Mouse (Mus musculus): ENCODE measurements at regions not wholly inside any gene's neighbourhood (a gene's known extent, or its start where the extent isn't known, plus 50 kb on each side); places are given as distances from the start of the nearest gene placed in this dataset.

- DNase-seq (ENCODE audit: low spot score): no peak
These were observed 479.2 kb upstream of the Atp2b1 start for GRCm38 (mm10) chr10:98434974-98435373.

DNA sequence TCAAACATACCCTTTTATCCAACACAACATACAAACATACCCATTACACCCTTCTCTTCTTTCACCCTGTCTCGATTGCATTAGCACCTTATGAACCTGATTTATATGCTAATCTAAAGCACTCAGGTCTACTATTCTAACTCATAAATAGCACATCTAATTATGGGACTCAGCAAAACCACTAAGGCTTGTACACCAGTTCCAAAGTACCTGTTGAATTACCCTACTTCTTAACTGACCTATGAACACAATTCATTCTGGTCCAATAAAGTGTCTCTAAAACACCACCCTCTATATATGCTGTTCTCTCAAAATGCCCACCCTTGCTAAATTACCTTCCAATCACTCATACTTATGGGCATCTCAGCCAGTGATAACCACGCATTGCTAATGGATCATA is 452.7 kb upstream of the Atp2b1 start:
- no peak for DNase-seq (ENCODE audit: low spot score)

DNA sequence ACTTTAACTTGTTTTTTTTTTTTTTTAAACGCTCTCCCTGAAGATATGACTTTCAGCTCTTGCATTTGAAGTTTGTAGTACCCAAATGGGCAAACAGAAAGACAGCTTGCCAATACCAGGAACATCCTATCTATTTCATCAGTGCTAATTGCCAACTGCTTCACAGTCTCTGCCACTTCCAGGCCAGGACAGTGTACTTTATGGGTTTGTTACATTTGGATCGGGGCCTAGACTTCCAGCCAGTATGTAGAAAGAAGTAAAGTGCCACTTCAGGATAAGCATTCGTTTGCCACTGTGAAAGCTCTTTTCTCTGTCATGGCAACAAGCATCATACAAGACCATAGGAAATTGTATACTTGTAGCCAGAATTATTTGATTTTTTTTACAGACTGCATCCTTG is 439.6 kb upstream of the Atp2b1 start:
- DNase-seq (ENCODE audit: low spot score): no peak

- DNase-seq (ENCODE audit: low spot score): peak; percentile 46
These were observed 428.2 kb upstream of the Atp2b1 start for GRCm38 (mm10) chr10:98485751-98486681.

DNA sequence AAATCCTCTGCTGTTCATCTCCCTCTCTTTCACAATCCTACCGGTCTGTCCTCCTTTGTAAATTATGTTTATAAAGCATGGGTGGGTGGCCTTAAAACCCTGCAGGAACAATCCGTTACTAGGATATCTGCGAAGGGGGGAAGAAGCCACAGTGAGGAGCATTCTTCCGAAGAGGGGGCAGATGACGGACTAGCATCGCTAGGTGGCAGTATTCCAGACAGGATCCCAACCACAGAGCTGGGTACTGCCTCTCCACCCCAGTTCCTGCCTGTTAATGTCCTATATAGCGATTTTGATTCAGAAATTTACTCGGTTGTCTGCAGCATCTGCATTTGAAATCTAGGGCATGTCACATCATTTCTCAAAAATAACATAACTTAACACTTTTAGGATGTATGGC is 419.9 kb upstream of the Atp2b1 start:
- peak; percentile 46 for DNase-seq (ENCODE audit: low spot score)

DNA sequence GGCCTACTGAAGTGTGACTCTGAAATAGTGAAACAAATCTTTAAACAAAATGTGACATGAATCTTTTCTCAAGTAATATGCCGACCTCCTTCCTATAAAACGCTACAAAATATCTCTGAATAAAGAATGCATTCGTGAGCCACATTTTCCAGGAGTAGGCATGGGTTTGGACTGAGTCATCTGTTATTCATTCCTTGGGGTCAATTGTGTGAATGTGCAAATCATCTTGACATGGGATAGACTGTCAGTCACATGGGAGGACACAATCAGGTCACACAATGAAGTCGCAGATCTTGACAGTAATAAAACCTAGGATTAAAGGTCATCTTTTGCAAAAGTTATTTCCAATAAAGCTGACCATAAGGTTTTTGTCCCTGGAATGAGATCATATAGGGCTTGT is 418.0 kb upstream of the Atp2b1 start:
- DNase-seq (ENCODE audit: low spot score): no peak

- no peak for DNase-seq (ENCODE audit: low spot score)
These were observed 413.9 kb upstream of the Atp2b1 start for GRCm38 (mm10) chr10:98500315-98500714.

DNA sequence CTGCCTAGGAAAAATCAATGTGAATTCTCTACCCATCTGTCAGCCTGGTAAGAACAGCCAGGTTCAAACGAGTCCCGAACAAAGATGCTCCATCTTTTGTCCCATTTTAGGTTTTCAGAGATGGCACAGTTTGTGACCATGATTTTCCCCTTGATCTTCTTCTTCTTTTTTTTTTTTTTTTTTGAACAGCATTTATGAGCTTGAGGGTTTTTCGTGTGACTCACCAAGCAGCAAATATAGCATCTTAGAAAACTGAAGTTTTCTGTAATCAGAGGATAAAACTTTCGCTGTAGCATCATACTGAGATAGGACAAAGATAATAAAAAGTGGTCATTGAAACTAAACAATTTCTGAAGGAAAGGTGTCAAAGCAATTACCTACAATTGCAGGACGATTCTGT is 412.6 kb upstream of the Atp2b1 start:
- DNase-seq (ENCODE audit: low spot score): no peak

DNA sequence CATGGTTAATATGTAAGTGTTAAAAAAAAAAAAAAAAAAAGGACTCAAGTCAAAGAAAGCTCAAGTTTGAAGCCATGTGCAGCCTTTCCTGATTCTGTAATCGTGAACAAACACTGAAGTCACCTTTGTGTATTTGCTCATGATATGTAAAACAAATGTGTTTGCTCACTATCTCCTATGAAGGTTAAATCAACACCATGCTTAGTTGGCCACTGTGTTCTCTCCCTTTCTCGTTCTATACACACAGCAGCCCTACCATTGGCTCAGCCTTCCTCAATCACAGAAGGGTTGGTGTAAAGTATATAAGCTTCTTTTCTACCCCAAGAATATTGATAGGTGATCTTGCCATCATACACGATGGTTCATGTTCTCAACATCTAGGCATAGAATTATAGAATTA is 409.7 kb upstream of the Atp2b1 start:
- no peak for DNase-seq (ENCODE audit: low spot score)

GRCm38 (mm10) chr10:98508515-98509143 is 405.6 kb upstream of the Atp2b1 start:
- DNase-seq (ENCODE audit: low spot score): no peak

DNA sequence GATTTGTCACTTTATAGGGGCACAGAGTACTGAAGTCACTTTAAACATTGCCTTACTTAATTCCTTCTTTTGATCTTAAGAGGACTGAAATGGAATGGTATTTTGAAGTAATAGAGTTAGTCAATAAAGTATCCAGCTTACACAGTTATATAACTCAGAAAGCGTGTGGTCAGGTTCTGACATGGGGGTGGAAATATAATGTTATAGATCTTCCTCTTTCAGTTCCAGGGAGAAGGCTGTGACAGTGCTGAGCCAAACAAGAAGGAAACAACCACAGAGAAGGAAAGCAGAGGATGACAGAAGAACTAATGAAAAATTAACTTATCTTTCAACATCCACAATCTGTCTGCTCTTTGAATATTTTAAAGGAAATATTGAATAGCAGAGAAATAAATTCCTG is 399.4 kb upstream of the Atp2b1 start:
- no peak for DNase-seq (ENCODE audit: low spot score)

DNA sequence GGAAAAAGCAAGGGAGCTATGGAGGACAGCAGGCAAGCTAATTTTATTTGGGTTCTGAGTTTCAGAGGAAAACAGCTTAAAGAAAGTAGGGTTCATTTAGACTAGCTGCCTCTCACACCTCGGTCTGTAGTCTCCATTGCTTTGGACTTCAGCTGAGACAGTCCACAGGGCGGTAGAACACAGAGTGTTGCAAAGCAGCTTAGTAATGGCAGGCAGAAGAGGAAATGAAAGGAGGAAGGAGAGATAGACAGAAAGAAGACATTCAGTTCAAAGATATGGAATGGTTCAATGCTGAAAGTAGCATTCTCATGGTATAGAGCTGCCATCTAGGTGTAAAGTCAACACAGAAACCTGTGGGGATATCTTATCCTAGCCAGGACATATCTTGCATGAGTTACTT is 396.6 kb upstream of the Atp2b1 start:
- DNase-seq (ENCODE audit: low spot score): no peak

DNA sequence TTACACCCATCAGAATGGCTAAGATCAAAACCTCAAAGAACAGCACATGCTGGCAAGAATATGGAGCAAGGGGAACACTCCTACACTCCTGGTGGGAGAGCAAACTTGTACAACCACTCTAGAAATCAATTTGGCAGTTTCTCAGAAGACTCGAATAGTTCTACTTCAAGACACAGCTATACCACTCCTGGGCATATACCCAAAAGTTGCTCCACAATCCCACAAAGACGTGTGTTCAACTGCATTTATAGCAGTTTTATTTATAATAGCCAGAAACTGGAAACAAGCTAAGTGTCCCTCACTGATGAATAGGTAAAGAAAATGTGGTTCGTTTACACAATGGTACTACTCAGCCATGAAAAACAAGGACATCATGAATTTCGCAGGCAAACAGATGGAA is 384.6 kb upstream of the Atp2b1 start:
- peak; percentile 32 for DNase-seq (ENCODE audit: low spot score)

GRCm38 (mm10) chr10:98531425-98531824 is 382.8 kb upstream of the Atp2b1 start:
- no peak for DNase-seq (ENCODE audit: low spot score)

- no peak for DNase-seq (ENCODE audit: low spot score)
These were observed 375.5 kb upstream of the Atp2b1 start for GRCm38 (mm10) chr10:98538706-98539105.

DNA sequence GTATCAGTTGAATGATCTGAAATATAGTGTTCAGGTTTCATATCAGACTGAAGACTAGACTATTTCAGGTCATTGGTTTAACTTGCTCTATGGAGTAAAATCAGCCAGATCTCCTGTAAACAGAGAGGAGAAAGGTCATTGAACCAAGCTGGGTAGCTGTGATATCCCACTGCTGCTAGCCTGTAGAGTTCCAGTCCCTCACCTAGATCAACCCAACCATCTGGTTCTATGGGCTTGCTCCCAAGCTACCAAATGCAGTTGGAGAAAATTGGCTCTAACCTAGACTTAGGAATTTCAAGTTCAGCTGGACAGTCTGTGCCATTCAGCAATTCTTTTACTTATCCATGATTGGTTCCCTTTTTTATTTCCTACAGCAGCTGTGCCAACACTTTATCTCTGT is 373.1 kb upstream of the Atp2b1 start:
- no peak for DNase-seq (ENCODE audit: low spot score)

DNA sequence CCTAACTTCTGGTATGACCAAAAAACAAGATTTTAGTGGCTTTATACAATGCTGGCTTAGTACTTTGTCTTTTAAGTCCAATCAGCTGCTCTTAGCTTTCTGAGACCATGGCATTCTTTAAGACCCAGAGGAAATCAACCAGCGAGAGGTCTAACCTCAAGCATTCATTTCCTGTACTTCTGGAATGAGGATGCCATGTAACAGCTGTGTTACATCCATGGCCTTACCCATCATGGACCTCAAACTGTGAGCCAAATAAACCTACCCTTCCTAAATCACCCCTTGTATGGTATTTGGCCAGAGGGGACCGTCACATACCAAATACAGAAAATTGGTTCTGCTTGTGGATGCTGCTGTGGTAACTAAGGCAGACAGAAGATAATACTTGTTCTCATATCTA is 372.1 kb upstream of the Atp2b1 start:
- no peak for DNase-seq (ENCODE audit: low spot score)

DNA sequence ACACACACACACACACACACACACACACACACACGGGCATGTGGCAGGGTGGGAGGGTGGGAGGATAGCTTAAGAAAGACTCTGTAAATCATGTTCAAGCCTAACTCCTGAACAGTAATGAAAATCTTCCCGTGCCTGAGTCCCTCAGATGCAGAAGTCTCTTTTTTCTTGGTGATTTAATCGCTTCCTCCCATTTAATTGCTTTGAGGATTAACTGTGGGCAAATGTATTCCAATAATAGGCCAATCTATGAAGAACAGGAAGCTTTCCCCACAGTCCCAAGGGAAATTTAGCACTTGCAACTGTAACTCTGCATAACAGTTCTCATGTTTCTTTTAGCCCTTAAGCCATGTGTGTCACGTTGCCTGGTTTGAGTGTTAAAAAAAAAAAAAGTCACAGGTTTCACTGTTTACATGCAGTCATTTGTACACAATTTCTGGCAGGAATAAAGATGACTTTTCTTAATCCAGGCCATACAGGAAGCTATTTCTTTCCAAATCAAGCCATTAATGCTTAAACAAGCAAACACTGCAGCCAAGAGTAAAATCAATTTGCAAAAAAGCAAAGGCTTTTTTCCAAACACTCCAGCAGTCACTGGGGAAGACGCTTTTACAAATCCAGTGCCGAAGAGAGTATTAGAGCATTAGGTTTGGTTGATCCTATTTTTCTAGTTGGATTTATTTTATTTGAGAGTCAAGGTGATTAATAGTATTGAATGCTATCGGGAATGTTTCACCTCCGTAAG is 370.8 kb upstream of the Atp2b1 start:
- DNase-seq (ENCODE audit: low spot score): no peak

DNA sequence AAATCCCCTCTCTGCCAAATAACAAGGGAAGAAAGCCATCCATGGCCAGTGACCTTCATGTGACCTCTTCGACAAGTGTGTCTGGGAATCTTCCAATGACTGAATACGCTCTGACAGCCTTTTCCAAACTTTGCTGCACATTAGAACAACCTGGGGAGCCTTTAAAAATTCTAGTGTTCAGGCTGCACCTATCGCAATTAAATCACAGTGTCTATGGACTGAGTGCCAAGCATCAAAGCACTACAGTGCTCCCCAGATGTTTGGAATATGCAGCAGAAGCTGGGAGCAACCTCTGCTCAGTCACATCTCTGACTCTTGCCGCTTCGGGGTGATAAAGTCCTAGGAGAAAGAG is 370.2 kb upstream of the Atp2b1 start:
- DNase-seq (ENCODE audit: low spot score): no peak

DNA sequence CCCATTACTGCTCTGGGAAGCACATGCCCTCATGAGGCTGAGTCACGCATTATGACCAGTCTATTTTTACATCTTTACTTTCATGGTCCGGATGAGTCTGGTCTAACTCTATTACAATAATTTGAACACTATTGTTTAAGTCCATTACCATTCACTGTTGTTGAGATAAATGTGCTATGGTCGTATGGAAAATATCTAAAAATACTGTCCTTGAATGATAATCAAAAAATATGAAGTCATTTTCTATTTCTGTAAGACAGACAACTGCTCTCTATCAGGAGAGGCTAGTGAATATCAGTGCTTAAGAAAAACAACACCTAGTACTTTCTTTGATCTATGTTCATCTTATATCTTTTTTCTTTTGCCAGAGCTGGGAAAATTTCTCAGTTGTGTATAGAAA is 359.6 kb upstream of the Atp2b1 start:
- DNase-seq (ENCODE audit: low spot score): no peak

DNA sequence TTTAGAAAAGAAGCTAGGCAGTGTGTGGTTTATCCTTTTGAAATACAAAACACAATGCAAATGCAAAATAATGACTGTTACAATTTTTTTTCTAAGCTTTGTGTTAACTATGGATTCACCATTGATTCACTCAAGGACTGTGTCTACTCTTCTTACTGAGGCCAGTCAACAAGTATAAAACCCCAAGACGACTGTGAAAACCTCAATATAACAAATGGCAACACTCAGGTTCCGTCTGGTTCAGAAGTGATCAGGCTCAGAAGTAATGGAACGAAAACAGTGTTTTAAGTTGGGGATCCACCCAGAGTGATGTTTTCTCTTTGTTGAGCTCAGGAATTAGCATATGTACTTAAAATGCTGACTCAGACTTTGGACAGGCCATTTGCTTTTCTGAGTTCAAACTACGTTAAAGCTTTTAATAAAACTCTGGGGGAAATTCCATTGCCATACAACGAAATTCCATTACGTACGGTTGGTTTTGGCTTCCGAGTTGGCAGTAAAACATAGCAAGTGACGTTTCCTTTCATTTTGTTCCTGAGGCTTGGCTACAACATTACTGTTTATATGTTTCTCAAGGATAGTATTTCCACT is 356.6 kb upstream of the Atp2b1 start:
- DNase-seq (ENCODE audit: low spot score): no peak

DNA sequence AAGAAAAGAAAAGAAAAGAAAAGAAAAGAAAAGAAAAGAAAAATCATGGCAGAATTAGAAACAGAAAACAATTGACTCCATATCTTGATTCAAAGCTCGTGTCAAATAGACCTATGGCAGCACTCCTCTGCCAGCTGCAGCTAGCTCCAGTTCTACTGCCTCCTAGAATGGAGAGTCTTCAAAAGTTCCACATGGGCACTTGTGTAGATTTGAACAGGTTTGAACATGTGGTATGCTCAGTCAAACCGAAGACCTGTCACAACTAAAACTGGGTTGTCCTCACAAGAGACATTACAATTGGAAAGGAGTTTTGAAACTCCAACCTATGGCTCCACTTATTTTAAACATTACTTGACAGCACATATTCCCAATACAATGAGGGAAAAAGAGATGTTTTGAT is 355.6 kb upstream of the Atp2b1 start:
- no peak for DNase-seq (ENCODE audit: low spot score)

Measured in left cerebral cortex, adult 11 months (tissue).